Mouse (Mus musculus) left cerebral cortex, postnatal 4 days (tissue): Measurements from ENCODE around the gene Fubp3. TPM values are rescaled to one million over a fixed set of nuclear protein-coding genes. Genes with fewer than 3 reads are reported as not detected.

Experiments
- DNase-seq: peaks from one replicate; pipeline ENCODE4 v3.0.0-alpha.2; 2022
- intact Hi-C: fragments of 180-260 bp; cut with DNase I; formaldehyde crosslinking; loops from one replicate; pipeline ENCODE4 v1.15.1; 2025
- total RNA-seq, 2 experiments: library from RNA; stranded (reverse); gene quantifications; 2 replicates each; pipeline ENCODE4 v1.2.3; 2021

Gene Fubp3
- total RNA-seq, 2 experiments from 2014 or later, result 48.9 to 50.9 TPM

DNA sequence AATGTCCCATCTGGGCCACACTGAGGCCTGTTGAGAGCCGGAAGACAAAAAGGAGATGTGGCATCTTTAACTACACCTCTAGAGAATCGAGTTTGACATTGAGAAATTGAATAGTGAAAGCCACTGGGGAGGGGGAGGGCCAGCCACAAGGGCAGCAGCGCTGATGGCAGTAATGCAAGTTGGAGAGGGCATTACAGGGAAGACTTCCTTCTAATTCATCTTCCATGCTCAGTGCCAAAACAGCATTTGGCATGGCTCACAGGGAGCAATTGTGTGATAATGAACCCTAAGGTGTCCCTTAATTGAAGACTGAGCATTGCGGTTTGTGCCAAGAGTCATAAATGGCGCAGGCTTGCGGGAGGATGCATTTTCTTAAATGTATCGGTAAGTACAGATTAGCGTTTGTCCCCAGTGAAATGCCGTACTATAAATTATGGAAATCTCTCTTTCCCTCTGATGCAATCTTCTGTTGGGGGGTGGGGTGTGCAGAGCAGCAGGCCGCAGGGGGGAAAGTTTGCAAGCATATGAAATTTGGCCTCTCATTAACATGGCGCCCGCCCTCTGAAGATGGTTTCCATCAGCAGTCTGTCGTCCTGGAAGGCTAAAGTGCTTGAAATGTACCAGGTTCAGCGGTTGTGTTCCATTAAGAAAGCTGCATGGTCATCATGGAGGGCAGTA, 46.2 kb downstream of the Fubp3 start:
- intact Hi-C loops, result no loop called here
- peak; percentile 47 for DNase-seq

DNA sequence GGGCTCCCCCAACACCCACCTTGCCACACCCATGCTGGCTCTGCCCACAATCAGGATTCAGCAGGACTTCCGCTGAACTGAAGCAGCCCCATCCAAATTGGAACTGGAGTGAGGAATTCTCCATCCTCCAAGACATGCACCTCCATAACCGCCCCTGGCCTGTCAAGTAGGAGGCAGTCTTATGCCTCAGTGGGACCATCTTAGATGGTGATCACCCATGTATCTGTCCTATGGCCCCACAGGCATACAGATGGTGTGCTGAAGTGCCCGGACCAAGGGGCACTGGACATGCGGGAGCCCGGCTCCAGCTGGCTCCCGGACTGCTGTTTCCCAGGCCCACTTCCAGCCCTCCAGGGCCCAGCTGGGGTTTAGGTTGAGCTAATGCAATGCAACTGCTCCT, 46.8 kb downstream of the Fubp3 start:
- intact Hi-C loops, result no loop called here
- DNase-seq, result no peak

DNA sequence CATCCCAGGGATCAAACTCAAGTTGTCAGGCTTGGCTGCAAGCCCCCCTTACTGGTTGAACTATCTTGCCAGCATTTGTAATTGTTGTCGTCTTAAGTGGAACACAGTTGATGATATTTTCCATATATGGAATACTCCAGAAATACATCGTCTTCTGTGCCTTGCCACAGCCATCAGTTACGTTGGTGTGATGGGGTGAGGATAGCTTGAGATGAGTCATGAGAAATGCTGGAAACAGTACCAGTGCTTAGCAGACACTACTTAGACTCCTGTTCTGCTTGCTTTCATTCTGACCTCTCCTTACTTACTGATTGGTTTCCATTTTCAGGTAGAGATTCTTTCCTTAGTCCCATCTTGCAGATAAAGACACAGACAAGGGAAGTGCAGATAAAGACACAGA, 61.1 kb downstream of the Fubp3 start:
- intact Hi-C loops, result no loop called here
- no peak for DNase-seq

DNA sequence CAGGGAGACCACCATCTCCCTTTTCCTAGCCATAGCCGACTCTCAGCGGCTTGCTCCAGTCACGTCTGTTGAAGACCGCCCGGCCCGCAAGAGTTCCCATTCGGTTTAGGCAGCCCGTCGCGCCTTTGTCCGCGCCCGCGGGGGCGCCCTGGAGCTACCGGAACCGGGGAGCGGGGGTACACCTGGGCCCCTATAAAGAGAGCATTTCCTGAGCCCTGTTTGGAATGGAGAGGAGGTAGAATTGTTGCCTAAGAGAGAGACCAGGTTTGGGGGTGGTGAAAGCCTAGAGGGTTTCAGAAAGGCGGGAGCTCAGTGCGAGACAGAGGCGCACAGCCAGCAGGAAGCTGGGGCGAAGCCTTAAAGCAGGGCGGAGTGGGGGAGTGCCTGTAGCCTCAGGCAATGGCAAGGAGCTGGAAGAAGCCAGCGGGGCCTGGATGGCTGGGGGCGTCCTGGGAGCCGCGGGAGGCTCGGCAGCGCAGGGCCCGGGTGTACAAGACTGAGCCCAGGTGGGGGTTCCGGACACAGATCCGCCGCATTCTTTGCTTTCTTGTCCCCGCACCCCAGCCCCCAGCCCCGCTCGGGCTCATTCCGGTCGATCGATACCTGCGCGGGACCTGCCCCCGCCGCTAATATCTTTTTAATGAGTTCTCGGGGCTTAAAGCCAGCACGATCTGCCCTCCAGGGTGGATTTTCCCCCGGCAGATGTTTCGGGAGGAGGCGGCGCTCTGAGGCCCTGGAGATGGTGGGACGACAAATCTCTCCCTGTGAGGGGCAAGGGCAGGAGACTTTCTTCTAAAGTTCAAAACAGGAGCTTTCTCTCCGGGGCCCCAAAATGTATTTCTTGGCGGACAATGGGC, 63.1 kb downstream of the Fubp3 start:
- intact Hi-C loops, result no loop called here

DNA sequence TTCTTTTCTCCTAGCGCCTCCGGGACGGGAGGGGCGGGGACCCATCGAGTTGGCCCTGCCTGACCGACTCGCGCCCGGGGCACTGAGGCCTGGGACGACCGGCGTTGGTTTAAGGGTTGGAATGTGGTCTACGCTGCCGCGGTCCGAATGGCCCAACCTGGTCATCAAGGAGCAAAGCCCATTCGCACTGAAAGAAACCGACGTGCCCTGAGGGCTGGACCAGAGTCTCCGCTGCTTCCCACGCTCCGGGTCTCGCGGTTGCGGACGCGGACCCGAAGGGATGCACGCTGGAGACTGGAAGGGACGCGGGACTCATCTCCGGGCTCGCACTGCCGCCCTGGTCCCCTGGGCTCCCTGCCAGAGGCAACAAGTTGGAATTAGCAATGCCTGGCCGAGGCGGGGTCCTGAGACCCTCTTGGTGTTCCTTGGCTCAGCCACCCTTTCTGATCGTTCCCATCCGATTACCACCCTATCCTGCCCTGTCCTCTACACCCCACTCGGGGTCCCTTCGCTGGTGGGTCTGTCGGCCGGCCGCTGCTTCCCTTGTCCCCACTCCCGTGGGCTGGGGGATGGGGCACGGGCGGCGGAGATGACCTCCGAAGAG, 63.8 kb downstream of the Fubp3 start:
- intact Hi-C loops, result no loop called here
- DNase-seq, result peak; percentile 35

More for the DNA sequence above, 63.1 kb downstream of the Fubp3 start:
- DNase-seq, result no peak

DNA sequence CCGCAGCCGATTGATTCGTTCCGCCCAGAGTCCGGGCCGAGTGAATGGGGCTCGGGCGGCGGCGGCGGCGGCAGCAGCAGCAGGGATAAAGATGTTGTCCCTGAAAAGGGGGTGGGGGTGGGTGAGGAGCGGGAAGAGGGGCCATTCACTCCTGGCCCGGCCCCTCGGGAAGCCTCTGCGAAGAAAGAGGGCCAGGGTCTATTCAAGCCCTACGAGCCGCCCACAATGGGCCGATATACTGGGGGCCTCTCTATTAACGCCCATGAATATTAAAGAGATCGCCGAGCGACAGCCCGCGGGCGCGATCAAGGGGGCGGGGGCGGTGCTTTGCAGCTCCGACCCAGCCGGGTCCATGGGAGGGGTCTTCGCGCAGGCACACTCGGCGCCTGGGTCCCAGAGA, 64.3 kb downstream of the Fubp3 start:
- intact Hi-C loops, result no loop called here
- DNase-seq, result peak; percentile 36

DNA sequence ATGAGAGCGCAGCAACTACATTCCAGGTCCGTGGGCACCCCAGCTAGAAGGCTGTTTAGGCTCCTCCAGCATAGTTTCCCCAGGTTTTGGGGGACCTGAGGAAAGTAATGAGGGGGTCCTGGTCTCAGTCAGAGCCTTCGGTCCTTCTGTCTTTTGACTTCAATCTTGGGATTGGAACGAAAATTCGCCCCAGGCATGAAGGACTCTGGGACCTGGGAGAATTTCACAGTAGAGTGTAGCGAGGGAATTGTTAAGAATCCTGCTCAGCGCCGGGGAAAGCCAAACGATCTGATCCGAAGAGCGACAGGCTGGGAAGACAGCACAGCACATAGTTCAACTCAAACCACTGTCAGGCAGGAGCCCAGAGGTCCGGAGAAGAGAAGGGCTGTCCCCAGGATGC, 64.9 kb downstream of the Fubp3 start:
- no peak for DNase-seq
- intact Hi-C loops, result no loop called here

DNA sequence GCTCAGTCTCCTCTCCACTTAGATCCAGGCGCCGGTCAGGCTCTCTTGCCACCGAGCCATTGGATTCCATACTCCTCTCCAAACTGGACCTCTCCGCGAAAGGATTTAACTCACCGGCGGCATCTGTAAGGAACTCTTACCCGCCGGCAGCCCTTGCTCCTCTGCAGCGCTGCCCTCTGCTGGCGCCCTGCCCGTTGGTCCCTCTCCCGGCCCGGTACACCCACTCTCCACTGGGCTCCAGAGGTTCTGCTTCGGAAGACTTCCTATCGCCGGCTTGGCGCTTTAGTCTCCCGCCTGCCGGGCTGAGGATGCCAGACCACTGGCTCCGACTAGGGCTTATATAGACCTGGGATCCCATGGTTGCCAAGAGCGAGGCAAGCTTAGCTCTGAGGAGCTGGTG, 65.4 kb downstream of the Fubp3 start:
- peak; percentile 37 for DNase-seq
- intact Hi-C loops, result no loop called here

DNA sequence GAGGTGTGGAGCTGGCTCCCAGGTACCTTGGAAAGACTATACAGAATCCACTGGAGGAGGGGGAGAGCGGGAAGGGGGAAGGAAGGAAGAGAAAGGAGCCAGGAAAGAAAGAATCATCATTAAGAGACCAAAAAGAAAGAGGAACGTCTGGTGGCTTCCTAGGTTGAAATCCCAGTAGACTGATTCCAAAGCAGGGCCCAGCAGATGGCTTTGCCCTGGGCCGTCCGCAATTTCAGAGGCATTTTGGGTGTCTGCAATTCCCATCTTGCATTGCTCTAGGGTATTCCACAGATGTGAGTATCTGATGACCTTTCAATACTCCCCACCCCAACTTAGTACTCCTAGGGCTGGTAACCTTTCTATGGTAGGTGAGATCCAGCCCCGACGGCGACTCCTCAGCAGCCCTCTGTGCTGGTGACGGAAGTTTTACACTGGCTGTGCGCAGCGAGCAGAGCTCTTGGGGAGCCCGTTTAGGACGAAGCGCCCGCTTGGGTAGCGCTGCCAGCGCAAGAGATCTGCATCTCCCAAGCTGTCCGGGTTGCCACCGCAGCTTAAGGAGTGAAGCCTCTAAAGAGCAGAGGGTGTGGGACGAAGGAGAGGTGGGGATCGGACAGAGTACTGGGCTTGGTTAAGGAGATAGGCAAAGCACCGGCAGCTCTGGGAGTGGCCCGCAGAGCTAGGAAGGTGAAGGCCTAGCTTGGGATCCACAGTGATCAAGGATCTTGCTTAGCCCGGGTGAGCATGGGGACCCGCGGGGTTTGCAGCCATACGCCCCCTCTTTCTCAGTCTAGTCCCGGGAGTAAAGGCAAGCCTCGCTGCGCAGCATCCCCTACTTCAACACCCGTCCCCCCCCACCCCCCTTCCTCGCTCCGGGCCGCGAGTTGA, 66.4 kb downstream of the Fubp3 start:
- intact Hi-C loops, result no loop called here
- no peak for DNase-seq

DNA sequence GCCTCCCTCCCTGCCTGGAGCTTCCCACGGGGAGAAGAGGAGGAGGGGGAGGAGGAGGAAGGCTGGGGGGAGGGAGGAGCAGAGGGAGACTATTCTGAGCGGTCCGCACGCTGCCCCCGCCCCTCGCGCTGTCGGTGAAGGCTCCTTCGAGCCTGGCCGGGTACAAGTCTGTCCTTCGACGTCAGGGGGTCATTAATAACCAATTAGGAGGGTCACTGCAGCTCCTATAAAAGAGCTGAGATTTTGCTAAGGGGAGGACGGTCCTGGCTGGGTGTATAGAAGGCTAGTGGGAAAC, 67.0 kb downstream of the Fubp3 start:
- DNase-seq, result no peak
- intact Hi-C loops, result no loop called here

DNA sequence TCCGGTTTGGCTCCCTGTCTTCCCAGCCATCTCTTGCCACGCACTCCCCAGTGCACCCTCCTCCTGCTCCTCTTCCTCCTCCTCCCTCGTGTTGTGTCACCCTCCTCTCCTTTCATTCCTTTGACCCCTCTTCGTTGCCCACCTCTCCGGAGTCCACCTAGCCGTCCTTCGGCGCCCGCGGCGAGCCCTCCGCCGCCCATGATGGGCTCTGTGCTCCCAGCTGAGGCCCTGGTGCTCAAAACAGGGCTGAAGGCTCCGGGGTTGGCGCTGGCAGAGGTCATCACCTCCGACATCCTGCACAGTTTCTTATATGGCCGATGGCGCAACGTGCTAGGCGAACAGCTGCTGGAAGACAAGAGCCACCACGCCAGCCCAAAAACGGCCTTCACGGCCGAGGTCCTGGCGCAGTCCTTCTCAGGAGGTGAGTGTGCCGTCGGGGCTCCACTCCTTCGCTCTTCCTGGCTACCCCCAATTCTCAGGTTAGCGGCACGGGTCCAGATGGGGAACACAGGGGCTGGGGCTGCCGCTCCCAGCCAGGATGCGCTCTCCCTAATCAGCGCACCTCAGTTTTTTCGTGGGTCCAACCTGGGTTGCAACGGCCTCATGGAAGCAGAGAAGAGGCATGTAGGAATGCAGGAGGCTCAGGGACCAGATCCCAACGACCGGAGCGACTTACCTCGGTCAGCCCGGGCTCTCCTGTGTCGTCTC, 67.6 kb downstream of the Fubp3 start, which contains the start of gene Prdm12:
TSS of gene Prdm12 (plus strand) at position 137 of the 708 bp plus-strand sequence.
- no peak for DNase-seq
- intact Hi-C loops, result no loop called here

DNA sequence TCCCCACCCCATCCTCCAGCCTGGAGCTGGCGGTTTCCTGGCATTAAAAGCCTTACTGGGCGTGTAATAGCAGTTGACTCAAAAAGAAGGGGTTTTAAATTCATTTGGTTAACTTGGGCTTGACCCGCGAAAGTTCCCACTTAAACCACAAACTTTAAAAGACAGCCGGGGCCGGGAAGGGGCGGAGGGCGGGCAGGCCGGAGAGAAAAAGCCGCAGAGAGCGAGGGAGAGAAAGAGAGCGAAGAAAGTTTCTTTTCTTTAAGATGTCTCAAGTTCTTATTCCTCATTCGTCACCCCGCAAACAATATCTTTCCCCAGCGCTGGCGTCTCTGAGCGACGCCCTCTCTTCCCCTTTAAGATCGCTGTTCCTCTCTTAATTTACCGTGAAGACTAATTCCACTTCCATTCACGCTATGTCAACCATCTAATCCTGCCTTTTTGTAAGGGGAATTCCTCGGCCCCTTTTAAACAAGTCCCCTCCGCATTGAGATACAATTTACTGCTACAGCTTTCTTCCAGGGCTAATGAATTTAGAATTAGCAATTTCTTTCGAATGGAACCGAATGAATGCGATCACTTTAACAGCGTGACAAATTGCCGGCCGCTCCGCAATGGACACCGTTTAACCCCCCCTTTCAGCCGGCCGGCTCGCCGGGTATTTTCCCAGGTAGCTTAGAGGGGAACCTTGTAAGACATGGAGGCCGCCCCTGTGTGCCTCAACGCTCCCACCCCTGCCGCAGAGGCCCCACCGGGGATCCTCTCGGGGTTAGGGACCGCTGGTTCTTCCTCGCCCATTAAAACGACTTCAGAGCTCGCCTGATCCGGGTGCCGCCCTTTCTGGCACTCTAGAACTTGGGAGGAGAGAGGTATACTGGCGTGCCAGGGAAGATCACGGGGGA, 68.4 kb downstream of the Fubp3 start:
- DNase-seq, result no peak
- intact Hi-C loops, result no loop called here

DNA sequence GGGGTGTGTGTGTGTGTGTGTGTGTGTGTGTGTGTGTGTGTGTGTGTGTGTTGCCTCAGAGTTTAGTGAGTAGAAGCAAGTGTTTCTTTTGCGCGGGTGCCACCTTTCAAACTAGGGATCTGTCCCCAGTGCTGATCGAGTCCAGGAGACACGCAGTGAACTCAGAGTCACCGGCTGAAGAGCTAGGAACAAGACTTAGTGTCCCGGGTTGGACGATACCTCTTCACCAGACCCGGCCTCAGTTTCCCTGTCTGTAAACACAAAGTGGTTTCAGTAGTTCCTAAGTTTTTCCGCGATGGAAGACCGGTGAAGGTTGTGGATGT, 69.0 kb downstream of the Fubp3 start:
- intact Hi-C loops, result no loop called here
- DNase-seq, result no peak

DNA sequence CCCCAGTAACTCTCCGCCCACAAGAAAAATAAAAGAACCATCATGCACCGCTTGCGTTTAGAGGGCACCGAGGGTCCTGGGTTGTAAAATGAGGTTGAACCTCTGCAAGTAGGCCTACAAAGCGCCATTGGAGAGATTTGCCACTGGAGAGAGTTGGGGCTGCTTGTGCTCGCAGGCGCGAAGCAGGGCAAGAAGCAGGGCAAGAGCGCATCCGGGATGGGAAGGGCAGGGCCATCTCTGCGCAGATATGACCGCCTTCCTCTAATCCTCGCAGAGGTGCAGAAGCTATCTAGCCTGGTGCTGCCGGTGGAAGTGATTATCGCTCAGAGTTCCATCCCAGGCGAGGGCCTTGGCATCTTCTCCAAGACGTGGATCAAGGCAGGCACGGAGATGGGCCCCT, 69.5 kb downstream of the Fubp3 start:
- intact Hi-C loops, result no loop called here
- no peak for DNase-seq

DNA sequence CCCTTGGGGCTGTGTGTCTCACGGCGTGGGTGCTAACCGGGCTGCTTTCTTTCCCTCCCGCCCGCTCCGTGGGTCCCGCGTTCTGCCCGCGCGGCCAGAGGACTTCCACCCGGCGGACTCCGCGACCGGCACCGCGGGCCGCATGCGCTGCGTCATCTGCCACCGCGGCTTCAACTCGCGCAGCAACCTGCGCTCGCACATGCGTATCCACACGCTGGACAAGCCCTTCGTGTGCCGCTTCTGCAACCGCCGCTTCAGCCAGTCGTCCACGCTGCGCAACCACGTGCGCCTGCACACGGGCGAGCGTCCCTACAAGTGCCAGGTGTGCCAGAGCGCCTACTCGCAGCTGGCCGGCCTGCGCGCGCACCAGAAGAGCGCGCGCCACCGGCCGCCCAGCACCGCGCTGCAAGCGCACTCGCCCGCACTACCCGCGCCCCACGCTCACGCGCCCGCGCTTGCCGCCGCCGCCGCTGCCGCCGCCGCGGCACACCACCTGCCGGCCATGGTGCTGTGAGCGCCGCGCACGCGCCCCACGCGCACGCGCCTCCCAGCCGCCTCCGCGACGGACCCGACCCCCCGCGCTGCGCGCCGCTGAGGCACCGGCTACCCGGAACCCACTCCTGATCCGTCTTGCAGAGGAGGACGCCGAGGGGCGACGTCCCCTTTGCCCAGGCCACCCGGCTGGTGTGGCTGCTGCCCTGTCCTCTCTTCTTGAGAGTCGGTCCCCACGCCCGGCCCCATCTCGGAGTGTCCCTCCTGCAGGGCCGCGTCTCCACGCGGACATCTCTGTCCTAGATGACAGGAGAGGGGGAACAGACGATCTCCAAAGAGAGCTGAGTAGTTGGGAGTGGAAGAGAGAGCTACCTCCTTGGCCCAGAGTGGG, 81.8 kb downstream of the Fubp3 start:
- intact Hi-C loops, result loop anchor here (2.0 kb wide), 1 partner anchor 171 kb away; no protein-coding TSS in a partner anchor
- DNase-seq, result peak; percentile 39

DNA sequence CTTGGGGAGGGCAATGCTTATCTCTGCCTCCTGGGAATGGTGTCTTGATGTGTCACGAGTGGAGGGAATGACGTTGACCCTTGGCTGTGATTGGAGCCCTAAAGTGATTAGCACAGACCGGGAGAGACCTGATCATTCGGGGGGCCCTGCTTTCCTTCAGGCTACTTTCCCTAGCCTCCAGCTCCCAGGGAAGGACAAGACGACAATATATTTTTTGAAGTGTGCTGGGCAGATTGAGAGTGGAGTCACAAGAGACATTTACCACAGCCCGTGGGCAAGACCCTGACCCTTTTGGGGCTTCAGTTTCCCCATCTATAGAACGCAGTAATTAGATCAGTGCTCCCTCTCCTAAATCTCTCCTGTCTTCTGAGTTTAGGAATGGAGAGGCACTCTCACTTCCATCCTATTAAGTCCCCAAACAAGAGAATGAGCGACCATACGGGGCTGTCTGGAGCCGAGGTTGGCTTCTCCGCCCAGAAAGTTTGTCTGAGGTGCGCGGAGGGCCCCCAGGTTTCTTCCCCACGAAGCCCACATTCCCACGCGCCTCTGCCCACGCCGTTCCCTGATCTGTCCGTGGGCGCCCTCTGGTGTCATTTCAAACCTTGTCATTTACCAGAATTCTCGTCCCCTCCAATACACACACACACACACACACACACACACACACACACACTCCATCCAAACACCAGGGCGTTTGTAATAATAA, 82.6 kb downstream of the Fubp3 start:
- intact Hi-C loops, result loop anchor here (2.0 kb wide), 1 partner anchor 172 kb away; no protein-coding TSS in a partner anchor

DNA sequence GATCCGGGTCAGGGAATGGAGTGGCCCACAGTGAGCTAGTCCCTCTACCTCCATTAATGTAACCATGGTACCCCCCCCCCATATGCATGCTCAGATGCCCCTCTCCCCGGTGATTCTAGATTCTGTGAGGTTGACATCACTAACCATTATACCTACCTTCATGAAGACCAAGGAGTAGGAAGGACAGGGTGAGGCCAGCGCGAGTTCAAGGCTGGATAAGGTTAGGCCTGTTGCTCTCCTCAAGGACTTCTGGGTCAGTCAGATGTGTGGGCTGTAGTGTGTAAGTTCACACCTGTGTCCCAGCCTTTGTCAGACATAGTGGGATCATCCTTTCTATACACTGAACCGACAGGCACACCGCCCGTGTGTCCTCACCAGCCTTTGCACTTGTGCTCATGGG, 83.9 kb downstream of the Fubp3 start:
- DNase-seq, result no peak
- intact Hi-C loops, result no loop called here

More for the DNA sequence above, 82.6 kb downstream of the Fubp3 start:
- DNase-seq, result peak; percentile 70
